Mouse (Mus musculus): Measurements from ENCODE around the gene Naa40.

Gene Naa40

GRCm38 (mm10) chr19:7240782-7241690, at the start of gene Naa40:
Naa40 (minus strand) TSS chr19:7241183.
- DNase-seq (ENCODE audit: low spot score), result peak; percentile 94

DNA sequence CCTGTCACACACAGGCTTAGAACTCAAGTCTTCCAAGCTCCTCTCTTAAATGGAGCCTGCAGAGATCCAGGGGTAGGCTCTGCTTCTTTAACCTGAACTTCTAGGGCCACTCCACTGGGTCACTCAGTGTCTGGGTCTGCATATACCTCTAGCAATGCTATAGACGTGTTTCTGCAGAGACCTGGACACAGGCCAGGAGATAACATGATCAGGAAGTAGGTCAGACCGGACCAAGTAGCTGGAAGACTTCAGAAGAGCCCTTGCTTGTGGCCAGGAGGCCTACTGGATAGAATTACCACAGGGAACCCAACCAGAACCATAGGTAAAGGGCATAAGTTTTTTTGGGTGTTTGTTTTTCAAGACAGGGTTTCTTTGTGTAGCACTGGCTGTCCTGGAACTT, 48.8 kb upstream of the Naa40 start:
- no peak for DNase-seq (ENCODE audit: low spot score)

DNA sequence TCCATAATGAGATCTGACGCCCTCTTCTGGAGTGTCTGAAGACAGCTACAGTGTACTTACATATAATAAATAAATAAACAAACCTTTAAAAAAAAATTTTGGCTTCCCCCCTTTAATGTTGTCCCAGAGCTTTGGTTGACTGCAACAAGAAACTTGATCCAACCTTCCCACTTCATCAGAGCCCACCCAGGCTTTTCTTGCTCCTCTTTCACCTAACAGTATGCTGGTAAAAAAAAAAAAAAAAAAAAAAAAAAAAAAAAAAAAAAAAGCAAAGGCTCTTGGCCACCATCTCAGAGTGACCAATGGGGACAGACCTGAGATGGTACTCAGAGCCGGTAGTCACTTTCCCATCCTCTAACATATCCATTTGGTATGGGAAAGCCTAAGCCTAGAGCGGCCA, 47.3 kb upstream of the Naa40 start:
- DNase-seq (ENCODE audit: low spot score), result no peak

DNA sequence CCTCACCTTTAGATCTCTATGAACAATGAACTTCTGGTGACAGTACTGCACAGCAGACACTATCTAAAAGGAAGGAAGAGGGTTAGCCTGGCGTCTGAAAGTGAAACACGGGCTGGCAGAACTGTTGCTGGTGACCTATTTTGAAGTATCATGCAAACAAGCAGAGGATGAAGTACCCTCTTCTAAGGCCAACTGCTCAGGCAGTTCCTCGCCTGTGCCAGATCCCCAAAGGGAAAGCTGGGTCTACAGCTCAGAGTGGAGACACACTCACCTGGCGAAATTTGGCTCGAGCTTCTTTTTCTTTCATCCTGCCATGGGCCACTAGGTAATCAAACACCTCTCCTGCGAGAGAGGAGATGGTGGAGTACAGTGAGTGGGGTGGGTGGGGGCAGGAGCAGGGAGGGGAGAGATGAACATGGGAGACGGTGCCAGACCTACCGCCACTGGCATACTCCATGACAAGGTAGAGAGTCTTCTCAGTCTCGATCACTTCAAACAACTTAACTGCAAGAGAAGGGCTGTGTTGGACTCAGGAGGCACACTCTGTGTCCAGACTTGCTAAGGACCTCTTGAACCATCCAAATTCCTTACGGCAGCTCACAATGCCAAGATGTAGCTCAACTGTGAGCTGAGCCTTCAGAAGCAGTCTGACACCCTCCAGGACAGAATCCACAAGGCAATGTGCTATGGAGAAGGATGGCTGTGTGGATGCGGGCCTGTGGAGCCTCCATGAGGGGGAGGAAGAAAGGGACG, 45.8 kb upstream of the Naa40 start:
- no peak for DNase-seq (ENCODE audit: low spot score)

GRCm38 (mm10) chr19:7280557-7281330, 39.8 kb upstream of the Naa40 start:
- DNase-seq (ENCODE audit: low spot score), result no peak

DNA sequence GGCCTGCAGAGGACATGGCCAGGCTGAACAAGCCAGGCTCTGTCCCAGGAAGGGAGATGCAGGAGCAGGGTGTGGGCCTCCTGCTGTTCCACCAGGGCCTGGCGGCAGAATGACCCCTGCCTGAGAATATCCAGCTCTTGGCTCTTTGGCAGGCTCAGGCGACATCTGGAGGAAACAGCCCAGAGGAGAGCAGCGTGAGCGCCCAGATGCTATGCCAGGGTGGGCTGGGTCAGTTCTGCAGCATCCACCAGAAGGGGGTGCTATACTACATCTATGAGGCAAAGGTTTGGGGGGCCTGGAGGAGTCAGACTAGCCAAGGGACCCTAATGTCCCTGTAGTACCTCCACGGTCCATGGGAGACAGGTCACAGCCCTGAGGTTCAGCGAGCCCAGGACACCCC, 38.1 kb upstream of the Naa40 start:
- peak; percentile 88 for DNase-seq (ENCODE audit: low spot score)

- peak; percentile 52 for DNase-seq (ENCODE audit: low spot score)
Observed at GRCm38 (mm10) chr19:7278200-7278906, 37.4 kb upstream of the Naa40 start.

DNA sequence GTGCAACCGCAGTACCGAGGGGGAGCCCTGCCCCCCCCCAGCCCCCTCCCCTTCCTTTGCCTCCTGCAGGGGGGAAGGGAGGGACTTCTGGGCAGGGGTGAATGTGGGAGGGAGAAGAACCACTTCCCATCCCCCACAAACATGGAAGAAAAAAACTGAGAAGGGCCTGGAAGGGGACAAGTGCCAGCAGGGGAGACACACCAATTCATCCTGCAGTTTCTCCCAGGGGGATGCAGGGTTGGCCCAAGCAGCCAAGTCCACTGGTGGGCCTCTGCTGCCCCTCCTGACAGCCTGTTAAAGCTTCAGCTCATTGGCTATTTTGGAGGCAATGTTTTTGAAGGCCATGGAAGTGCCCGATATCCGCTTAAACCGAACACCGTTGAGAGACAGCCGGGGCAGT, 35.8 kb upstream of the Naa40 start:
- no peak for DNase-seq (ENCODE audit: low spot score)

DNA sequence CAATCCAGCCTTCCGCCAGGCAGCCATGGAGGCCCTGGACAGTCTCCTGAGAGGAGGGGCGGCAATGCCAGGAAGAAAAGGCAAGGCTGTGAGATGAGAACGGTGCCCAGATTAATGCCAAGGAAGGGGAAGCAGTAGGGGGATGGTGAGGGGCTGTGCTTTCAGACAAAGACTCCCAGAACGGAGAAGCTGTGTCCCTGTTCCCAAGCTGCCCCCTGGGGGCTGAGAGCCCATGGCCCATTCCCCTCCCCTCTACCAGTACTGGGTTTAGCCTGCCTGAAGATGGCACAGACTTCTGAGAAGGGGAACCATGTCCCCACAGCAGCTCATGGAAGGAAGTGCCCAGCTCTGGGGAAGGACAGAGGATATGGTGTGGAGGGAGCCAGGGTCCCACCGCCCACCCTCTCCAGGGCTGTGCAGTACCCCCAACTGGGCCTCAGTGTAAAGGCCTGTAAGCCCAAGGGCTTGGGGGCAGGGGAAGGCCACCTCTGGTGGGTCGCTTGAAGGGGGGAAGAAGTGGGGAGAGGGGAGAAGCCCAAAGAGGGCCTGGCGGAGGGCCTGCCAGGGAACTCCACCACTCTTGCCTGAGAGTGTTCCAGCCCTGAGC, 35.2 kb upstream of the Naa40 start:
- peak; percentile 33 for DNase-seq (ENCODE audit: low spot score)

- DNase-seq (ENCODE audit: low spot score), result peak; percentile 20
Observed at GRCm38 (mm10) chr19:7275131-7275789, 34.3 kb upstream of the Naa40 start.

DNA sequence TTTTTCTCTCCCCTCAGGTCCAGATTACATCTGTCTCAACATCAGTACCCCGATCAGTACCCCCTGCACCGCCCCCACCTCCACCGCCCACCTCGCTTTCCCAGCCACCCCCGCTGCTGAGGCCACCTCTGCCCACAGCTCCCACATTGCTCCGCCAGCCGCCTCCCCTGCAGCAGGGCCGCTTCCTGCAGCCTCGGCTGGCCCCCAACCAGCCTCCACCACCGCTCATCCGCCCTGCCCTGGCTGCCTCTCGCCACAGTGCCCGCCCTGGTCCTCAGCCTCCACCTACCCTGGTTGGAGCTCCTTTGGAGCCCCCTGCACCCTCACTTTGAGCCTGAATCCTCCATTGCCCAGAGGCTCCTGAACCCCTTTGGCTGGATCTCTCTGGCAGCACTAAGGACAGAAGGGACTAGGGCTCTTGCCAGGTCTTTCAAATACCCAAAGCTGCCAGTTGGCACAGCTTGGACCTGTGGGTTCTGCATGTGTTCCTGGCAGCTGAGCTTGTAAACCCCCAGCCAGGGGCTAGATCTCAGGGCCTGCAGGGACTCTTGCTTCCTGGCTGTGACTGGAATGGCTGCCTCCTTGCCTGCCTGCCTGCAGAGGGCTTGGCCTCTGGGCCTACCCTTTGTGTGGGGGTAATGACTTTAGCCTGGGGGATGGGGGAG, 33.5 kb upstream of the Naa40 start:
- no peak for DNase-seq (ENCODE audit: low spot score)

GRCm38 (mm10) chr19:7273486-7273885, 32.5 kb upstream of the Naa40 start:
- no peak for DNase-seq (ENCODE audit: low spot score)

DNA sequence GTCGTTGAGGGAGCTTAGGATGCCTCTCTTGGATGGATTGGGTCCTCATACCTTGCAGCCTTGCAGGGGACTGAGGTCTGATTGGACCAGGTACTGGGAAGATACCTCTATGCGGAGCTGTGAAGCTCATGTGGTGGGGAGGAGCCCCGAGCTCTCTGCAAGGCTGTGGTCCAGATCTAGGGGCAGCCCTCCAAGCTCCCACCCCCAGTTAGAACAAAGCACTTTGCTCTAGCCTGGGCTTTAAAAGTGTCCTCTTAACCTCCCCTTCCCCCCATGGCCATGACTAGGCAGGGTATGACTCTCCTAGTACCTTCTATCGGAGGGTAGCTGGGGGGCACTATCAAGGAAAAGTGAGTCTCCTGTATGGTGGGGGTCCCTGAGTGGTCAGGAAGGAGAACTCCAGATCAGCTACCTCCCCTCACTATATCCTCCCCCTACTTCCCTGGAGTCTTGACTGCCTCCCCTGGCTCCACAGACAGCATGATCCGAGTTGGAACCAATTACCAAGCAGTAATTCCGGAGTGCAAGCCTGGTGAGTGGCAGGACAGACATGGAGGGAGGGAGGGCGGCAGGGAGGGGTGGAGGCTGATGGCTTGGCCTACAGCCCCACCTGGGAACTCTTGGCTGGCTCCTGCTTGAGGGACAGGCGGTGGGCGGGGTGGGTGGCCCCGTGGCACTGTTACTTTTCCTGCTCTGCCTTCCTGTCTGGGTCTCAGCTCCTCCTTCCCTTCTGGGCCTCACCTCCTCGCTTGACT, 28.5 kb upstream of the Naa40 start:
- DNase-seq (ENCODE audit: low spot score), result peak; percentile 47

DNA sequence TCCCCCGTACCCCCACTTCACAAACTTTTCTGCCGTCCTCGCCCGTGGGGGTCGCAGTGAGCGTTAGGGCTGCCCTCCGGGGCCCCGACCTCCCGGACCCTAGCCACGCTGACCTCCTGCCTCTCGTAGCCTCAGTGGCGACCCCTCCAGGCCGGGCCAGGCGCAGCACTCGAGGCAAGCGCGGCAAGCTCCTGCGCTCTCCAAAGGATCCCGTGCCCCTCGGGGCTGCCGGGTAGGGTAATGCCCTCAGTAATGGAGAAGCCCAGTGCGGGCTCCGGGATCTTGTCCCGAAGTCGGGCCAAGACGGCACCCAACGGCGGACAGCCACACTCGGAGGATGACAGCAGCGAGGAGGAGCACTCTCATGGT, 27.7 kb upstream of the Naa40 start:
- DNase-seq (ENCODE audit: low spot score), result peak; percentile 83

DNA sequence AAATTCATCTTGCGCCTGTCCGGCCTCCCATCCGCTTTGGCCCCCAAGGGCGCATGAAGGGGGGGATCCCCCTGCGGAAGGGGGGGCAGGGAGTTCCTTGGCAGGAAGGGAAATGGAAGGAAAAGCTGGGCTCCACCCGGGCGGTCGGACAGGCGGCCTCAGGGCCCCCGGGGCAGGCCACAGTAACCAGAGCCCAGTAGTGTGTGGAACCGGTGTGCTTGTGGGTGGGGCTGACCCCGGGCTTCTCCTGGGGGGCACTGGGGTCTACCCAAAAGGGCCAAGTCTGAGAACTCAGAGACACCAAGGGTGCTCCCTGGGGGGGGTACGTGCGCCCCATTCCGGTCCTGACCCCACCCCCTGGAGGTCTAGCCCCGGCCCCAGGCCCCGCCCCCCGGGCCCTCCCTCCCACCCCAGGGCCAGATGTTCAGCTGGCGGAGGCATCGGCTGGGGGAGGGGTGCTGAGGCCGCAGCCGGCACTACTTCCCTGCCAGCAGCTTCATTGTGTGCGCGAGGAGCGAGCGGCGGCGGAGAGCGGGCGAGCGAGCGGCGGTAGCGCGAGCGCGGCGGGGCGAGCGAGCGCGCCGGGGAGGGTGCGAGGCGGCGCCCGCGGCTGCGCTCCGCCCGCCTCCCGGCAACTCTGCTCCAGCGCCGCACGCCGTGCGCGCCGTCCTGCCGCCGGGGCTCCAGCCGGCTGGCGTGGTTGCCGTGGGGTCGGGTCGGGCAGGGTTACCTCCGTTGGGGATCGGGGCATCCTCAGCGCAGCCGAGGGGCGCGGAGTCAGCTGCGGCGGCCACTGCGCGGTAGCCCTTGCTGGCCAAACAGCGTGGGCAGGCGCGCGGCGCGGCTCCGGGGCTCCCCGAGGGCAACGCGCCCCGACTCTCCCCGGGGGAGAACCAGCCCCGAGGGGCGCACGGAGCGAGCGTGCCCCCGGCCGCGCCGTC, 27.1 kb upstream of the Naa40 start:
- DNase-seq (ENCODE audit: low spot score), result peak; percentile 89

- peak; percentile 92 for DNase-seq (ENCODE audit: low spot score)
Observed at GRCm38 (mm10) chr19:7267091-7267741, 26.2 kb upstream of the Naa40 start, which contains the start of gene Rcor2. Rcor2 (plus strand) TSS chr19:7267325.

GRCm38 (mm10) chr19:7266421-7266831, 25.4 kb upstream of the Naa40 start:
- DNase-seq (ENCODE audit: low spot score), result peak; percentile 21
